Mouse (Mus musculus): Measurements from ENCODE around the gene Sh2d2a. TPM values are rescaled to one million over a fixed set of nuclear protein-coding genes. Genes with fewer than 3 reads are reported as not detected.
"Not testable (repeated sequence)": the region's sequence is repeated elsewhere in the genome, so short reads cannot be mapped to it uniquely, and the experiment has no call there.

Sh2d2a gene
- polyA plus RNA-seq, 1 experiment: 0.01 TPM

- H3K9me3 ChIP-seq (ENCODE audit: control insufficient read depth, low read length): no peaks in the 10 kb centered on the region
- H3K4me1 ChIP-seq (ENCODE audit: control insufficient read depth): peaks cover 2% of the 10 kb centered on the region; the same call in 1 of the 2 replicates
- H3K36me3 ChIP-seq (ENCODE audit: control insufficient read depth): no peaks in the 10 kb centered on the region
- no peak overlapping the region for H3K4me3 ChIP-seq (replicated peaks)
- H3K27me3 ChIP-seq (ENCODE audit: control insufficient read depth): peaks cover 11% of the 10 kb centered on the region
- TF ChIP-seq GATA1 (IDR thresholded peaks at IDR 0.05; ENCODE audit: low read length): no peak
- no peak for TF ChIP-seq TAL1 (IDR thresholded peaks at IDR 0.05; ENCODE audit: low read length)
Observed at GRCm38 (mm10) chr3:87818226-87818625, 28.3 kb upstream of the Sh2d2a start.

DNA sequence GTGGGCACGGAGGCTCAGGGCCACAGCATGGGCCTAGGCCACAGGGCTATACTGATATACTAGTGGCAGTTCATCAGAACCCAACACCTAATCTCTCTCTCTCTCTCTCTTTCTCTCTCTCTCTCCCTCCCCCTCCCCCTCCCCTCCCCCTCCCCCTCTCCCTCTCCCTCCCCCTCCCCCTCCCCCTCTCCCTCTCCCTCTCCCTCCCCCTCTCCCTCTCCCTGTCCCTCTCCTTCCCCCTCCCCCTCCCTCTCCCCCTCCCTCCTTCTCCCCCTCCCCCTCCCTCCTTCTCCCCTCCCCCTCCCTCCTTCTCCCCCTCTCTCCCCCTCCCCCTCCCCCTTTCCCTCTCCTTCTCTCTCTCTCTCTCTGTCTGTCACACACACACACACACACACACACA, 22.3 kb upstream of the Sh2d2a start, which contains the start of gene Pear1:
Pear1 (minus strand) TSS at position 101 of the 400 bp plus-strand sequence.
- not testable (repeated sequence) for H3K27me3 ChIP-seq (ENCODE audit: control insufficient read depth); H3K4me1 ChIP-seq (ENCODE audit: control insufficient read depth); H3K4me3 ChIP-seq (replicated peaks); H3K36me3 ChIP-seq (ENCODE audit: control insufficient read depth); H3K9me3 ChIP-seq (ENCODE audit: control insufficient read depth, low read length)

- Histone ChIP-seq H3K27me3 (ENCODE audit: control insufficient read depth) (no peaks in the 10 kb centered on the region), H3K4me3 (replicated peaks) (no peak overlapping the region), H3K9me3 (ENCODE audit: control insufficient read depth, low read length) (no peaks in the 10 kb centered on the region), H3K4me1 (ENCODE audit: control insufficient read depth) (no peaks in the 10 kb centered on the region), H3K36me3 (ENCODE audit: control insufficient read depth) (no peaks in the 10 kb centered on the region)
- TF ChIP-seq GATA1 (IDR thresholded peaks at IDR 0.05; ENCODE audit: low read length) (no peak), TAL1 (IDR thresholded peaks at IDR 0.05; ENCODE audit: low read length) (no peak)
Observed at GRCm38 (mm10) chr3:87828435-87828834, 18.1 kb upstream of the Sh2d2a start.

DNA sequence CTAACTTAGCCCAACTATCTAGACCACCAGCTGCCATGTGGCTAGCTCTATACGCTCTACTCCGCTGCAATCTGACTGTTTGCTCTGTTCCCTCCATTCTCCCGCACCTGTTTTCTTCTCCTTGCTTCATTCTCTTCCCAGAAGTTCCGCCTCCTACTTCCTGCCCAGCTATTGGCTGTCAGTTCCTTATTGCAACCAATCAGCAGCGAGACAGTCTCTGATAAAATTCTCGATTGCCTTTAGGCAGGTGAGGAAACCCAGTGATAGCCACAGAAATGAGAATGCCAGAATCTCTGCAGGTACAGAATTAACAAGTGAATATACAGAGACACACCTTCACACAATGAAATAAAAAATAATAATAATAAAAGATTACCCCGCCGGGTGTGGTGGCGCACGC, 17.5 kb upstream of the Sh2d2a start:
- no peaks in the 10 kb centered on the region for H3K9me3 ChIP-seq (ENCODE audit: control insufficient read depth, low read length)
- H3K27me3 ChIP-seq (ENCODE audit: control insufficient read depth): no peaks in the 10 kb centered on the region
- no peaks in the 10 kb centered on the region for H3K36me3 ChIP-seq (ENCODE audit: control insufficient read depth)
- TF ChIP-seq TAL1 (IDR thresholded peaks at IDR 0.05; ENCODE audit: low read length) (no peak), GATA1 (IDR thresholded peaks at IDR 0.05; ENCODE audit: low read length) (no peak)
- no peaks in the 10 kb centered on the region for H3K4me1 ChIP-seq (ENCODE audit: control insufficient read depth)
- H3K4me3 ChIP-seq (replicated peaks): no peak overlapping the region

- TF ChIP-seq GATA1 (IDR thresholded peaks at IDR 0.05; ENCODE audit: low read length): no peak
- TF ChIP-seq TAL1 (IDR thresholded peaks at IDR 0.05; ENCODE audit: low read length): no peak
- Histone ChIP-seq H3K27me3 (ENCODE audit: control insufficient read depth) (no peaks in the 10 kb centered on the region), H3K4me1 (ENCODE audit: control insufficient read depth) (no peaks in the 10 kb centered on the region), H3K4me3 (replicated peaks) (no peak overlapping the region), H3K36me3 (ENCODE audit: control insufficient read depth) (no peaks in the 10 kb centered on the region), H3K9me3 (ENCODE audit: control insufficient read depth, low read length) (no peaks in the 10 kb centered on the region)
Observed at GRCm38 (mm10) chr3:87832109-87832859, 14.3 kb upstream of the Sh2d2a start.

- H3K27me3 ChIP-seq (ENCODE audit: control insufficient read depth): no peaks in the 10 kb centered on the region
- H3K4me3 ChIP-seq (replicated peaks): no peak overlapping the region
- no peak for TF ChIP-seq GATA1 (IDR thresholded peaks at IDR 0.05; ENCODE audit: low read length)
- TF ChIP-seq TAL1 (IDR thresholded peaks at IDR 0.05; ENCODE audit: low read length): no peak
- no peaks in the 10 kb centered on the region for H3K36me3 ChIP-seq (ENCODE audit: control insufficient read depth)
- H3K9me3 ChIP-seq (ENCODE audit: control insufficient read depth, low read length): no peaks in the 10 kb centered on the region
- no peaks in the 10 kb centered on the region for H3K4me1 ChIP-seq (ENCODE audit: control insufficient read depth)
Observed at GRCm38 (mm10) chr3:87833482-87833881, 13.1 kb upstream of the Sh2d2a start.

GRCm38 (mm10) chr3:87838622-87839021, 7.9 kb upstream of the Sh2d2a start:
- H3K9me3 ChIP-seq (ENCODE audit: control insufficient read depth, low read length): no peaks in the 10 kb centered on the region
- TF ChIP-seq TAL1 (IDR thresholded peaks at IDR 0.05; ENCODE audit: low read length) (no peak), GATA1 (IDR thresholded peaks at IDR 0.05; ENCODE audit: low read length) (no peak)
- H3K4me3 ChIP-seq (replicated peaks): no peak overlapping the region
- no peaks in the 10 kb centered on the region for H3K4me1 ChIP-seq (ENCODE audit: control insufficient read depth)
- H3K36me3 ChIP-seq (ENCODE audit: control insufficient read depth): no peaks in the 10 kb centered on the region
- peaks cover 6% of the 10 kb centered on the region; the same call in 1 of the 2 replicates for H3K27me3 ChIP-seq (ENCODE audit: control insufficient read depth)

DNA sequence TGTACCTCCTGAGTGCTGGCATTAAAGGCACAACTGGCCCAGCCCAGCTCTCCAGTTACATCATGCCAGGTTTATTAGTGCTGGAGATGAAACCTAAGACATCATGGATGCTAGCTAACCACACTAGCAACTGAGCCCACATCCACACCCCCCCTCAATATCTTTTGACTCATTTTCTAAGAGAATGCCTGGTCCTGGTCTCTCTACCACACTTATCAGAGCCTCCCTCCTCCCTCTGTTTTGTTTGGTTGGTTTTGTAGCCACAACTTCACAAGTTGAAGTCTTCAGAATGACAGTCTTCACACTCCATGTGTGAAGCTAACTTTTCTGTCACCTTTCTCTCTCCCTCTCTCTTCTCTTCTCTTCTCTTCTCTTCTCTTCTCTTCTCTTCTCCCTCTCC, 5.7 kb upstream of the Sh2d2a start:
- Histone ChIP-seq H3K36me3 (ENCODE audit: control insufficient read depth) (no peaks in the 10 kb centered on the region), H3K4me1 (ENCODE audit: control insufficient read depth) (no peaks in the 10 kb centered on the region), H3K27me3 (ENCODE audit: control insufficient read depth) (peaks cover 6% of the 10 kb centered on the region; the same call in 1 of the 2 replicates), H3K4me3 (replicated peaks) (no peak overlapping the region), H3K9me3 (ENCODE audit: control insufficient read depth, low read length) (no peaks in the 10 kb centered on the region)
- no peak for TF ChIP-seq TAL1 (IDR thresholded peaks at IDR 0.05; ENCODE audit: low read length)
- no peak for TF ChIP-seq GATA1 (IDR thresholded peaks at IDR 0.05; ENCODE audit: low read length)

DNA sequence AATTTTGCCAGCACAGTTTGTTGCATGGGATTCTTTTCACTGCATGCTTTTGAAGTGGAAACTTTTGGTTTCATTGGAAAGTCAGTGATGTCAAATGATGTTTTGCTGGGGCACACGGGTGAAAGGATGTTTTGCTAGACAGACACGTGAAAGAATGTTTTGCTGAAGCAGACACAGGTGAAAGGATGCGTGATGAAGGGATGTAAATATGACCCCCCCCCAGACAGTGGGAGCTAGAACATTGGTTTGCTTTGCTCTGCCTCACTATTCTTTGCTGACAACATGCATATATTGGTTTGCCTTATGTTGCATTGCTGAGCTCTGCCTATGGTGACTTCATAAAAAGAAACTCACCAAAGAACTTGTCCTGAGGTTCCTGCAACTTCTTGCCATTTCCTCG, 1.6 kb upstream of the Sh2d2a start:
- Histone ChIP-seq H3K4me1 (ENCODE audit: control insufficient read depth) (no peaks in the 10 kb centered on the region), H3K9me3 (ENCODE audit: control insufficient read depth, low read length) (no peaks in the 10 kb centered on the region), H3K27me3 (ENCODE audit: control insufficient read depth) (peaks cover 5% of the 10 kb centered on the region), H3K4me3 (replicated peaks) (no peak overlapping the region), H3K36me3 (ENCODE audit: control insufficient read depth) (no peaks in the 10 kb centered on the region)
- no peak for TF ChIP-seq GATA1 (IDR thresholded peaks at IDR 0.05; ENCODE audit: low read length)

DNA sequence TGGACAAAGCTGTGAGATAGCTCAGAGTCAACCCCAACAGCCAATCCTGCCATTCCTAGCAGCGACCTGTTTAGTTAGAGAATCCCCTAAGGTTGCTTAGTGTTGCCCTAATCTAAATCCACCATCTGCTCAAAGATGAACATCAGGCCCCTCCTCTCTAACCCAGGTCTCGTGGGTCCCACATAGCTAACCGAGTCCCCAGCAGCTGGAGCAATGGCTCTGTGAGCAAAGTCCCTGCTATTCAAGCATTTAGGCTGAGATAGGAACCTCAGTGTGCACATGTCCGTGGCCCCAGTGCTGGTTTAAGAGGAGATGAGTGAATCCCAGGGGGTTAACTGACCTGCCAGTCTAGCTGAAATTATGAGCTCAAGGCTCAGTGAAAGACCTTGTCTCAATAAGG, 369 bp upstream of the Sh2d2a start:
- Histone ChIP-seq H3K4me3 (replicated peaks) (no peak overlapping the region), H3K36me3 (ENCODE audit: control insufficient read depth) (no peaks in the 10 kb centered on the region), H3K4me1 (ENCODE audit: control insufficient read depth) (no peaks in the 10 kb centered on the region), H3K9me3 (ENCODE audit: control insufficient read depth, low read length) (no peaks in the 10 kb centered on the region), H3K27me3 (ENCODE audit: control insufficient read depth) (peaks cover 3% of the 10 kb centered on the region; the same call in 1 of the 2 replicates)
- TF ChIP-seq TAL1 (IDR thresholded peaks at IDR 0.05; ENCODE audit: low read length) (no peak), GATA1 (IDR thresholded peaks at IDR 0.05; ENCODE audit: low read length) (no peak)

Measured in erythroblast, embryonic 14.5 days (primary cell).